Mouse (Mus musculus): ENCODE results near the gene Zfp771.

Gene Zfp771

GRCm38 (mm10) chr7:127287940-127288339 is 43.9 kb downstream of the Zfp771 start:
- DNase-seq: peak; percentile 30

DNA sequence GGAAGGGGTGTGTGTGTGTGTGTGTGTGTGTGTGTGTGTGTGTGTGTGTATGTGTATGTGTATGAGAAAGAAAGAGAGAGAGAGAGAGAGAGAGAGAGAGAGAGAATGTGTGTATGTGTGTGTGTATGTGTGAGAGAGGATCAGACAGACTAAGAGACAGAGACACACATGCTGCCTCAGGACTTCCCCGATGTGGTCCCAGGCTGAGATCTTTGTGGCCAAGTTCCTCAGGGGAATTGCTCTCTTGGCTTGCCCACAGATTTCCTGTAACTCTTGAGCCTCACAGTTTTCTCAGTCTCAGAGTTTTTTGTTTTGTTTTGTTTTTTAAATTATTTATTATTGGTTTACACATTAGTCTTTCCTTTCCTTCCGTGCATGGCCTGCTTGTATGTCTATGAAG is 45.2 kb downstream of the Zfp771 start:
- DNase-seq: no peak

GRCm38 (mm10) chr7:127290142-127290541 is 46.1 kb downstream of the Zfp771 start:
- DNase-seq: no peak

DNA sequence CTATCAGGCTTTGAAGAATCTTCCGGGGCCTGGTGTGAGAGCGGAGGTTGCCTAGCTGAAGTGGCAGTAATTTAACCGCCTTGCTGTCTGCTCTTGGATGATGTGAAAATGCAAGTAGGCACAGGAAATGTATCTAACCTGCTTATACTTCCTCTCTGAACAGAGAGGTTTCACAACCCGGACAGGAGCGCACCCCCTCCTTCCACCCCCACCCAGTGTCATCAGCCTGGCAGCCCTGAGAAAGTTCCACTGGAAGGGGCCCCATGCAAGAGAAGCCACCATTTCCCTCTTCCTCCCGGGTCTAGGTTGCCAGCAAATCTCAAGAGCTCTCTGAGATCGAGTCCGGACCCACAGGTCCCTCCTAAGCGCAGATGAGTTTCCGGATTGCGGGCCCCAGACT is 52.0 kb downstream of the Zfp771 start, which contains the start of gene Itgal:
Gene Itgal, plus strand, starts transcription at position 163 of the 400 bp plus-strand sequence.
- peak; percentile 53 for DNase-seq

GRCm38 (mm10) chr7:127296786-127297555 is 52.9 kb downstream of the Zfp771 start:
- DNase-seq: no peak

- DNase-seq: no peak
These were observed 53.6 kb downstream of the Zfp771 start for GRCm38 (mm10) chr7:127297586-127298193.

All from lung, postnatal 36 days (tissue).